Mouse (Mus musculus) 3T3-L1 (cell line): Measurements from ENCODE around the gene Fstl4.

ENCODE experiments used
- DNase-seq: peaks from one replicate; pipeline ENCODE4 v3.0.0-alpha.2; 2015; ENCODE audit warnings: low read depth, low spot score

Fstl4 gene

DNA sequence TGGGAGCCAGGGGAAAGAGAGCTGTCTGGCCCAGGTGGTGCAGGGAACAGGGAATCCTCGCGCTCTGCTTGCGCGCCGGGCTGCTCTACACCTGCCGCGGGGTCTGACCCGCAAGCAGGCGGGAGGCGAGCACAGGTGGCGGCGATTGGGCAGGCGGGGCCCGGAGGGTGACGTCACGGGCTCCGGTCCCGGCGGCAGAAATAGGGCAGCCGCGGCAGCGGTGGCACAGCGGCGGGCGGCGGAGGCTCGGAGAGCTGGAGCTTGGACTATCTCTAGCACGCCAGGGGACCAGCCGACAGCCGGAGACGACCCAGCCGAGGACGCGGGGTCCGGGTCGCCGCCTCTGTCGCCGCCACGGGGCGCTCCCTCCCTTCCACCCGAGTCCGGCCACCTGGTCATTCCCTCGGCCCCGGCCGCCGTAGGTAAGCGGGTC, at the start of gene Fstl4:
Gene Fstl4, plus strand, starts transcription at position 174 of the 433 bp plus-strand sequence.
- DNase-seq, result no peak

GRCm38 (mm10) chr11:52718570-52718969, 45.9 kb upstream of the Fstl4 start:
- DNase-seq, result no peak

- DNase-seq, result no peak
These were observed 43.3 kb upstream of the Fstl4 start for GRCm38 (mm10) chr11:52721087-52721486.

- DNase-seq, result no peak
These were observed 41.7 kb upstream of the Fstl4 start for GRCm38 (mm10) chr11:52722706-52723105.

GRCm38 (mm10) chr11:52726001-52726400, 38.4 kb upstream of the Fstl4 start:
- peak; percentile 10 for DNase-seq

- no peak for DNase-seq
These were observed 36.0 kb upstream of the Fstl4 start for GRCm38 (mm10) chr11:52728479-52728878.

GRCm38 (mm10) chr11:52729890-52730289, 34.5 kb upstream of the Fstl4 start:
- DNase-seq, result no peak

DNA sequence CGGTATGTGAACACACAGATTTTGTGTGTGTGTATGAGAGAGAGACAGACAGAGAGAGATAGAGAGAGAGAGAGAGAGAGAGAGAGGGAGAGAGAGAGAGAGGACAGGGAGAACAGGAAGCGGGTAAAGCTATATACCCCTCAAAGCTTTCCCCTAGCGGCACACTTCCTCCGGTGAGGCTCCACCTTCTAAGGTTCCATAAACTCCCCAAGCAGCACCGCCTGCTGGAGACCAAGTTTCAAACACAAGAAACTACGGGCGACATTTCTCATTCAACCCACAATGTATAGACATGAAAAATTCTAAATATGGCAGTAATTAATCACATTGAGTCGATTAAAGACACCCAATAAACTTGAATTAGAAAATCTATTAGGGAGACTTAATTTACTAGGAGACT, 32.5 kb upstream of the Fstl4 start:
- DNase-seq, result peak; percentile 9

DNA sequence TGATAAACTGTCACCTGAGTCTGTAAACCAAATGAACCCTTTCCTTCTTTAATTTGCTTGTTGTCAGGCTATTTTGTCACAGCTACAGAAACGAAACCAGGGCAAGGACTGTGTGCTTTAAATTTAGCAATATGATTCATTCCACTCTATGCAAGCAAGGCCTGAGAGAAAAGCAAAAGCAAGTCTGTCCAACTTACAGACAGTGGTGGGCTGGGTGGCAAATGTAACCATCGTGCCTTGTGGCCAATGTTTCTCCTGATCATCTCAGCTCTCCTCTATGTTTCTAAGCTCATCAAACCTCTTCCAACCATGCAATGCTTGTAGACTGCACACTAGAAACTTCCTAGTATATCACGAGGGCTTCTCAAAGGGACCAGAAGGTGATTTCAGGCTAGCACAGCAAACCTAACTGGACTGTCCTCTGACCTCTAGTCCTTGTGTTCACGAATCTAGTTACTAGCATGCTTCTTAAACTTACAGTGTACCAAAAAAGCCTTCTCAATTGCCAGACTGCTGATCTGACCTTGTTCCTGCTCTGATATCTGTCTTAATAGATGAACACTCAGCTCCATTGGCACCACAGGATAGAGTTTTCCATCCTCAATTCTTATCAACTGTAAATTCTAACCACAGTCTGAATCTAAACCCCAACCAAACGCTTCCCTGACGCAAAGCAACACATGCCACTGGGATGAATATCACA, 29.8 kb upstream of the Fstl4 start:
- DNase-seq, result no peak

- DNase-seq, result no peak
These were observed 25.2 kb upstream of the Fstl4 start for GRCm38 (mm10) chr11:52739187-52739586.

GRCm38 (mm10) chr11:52740466-52740865, 24.0 kb upstream of the Fstl4 start:
- no peak for DNase-seq

GRCm38 (mm10) chr11:52743956-52744355, 20.5 kb upstream of the Fstl4 start:
- DNase-seq, result no peak

DNA sequence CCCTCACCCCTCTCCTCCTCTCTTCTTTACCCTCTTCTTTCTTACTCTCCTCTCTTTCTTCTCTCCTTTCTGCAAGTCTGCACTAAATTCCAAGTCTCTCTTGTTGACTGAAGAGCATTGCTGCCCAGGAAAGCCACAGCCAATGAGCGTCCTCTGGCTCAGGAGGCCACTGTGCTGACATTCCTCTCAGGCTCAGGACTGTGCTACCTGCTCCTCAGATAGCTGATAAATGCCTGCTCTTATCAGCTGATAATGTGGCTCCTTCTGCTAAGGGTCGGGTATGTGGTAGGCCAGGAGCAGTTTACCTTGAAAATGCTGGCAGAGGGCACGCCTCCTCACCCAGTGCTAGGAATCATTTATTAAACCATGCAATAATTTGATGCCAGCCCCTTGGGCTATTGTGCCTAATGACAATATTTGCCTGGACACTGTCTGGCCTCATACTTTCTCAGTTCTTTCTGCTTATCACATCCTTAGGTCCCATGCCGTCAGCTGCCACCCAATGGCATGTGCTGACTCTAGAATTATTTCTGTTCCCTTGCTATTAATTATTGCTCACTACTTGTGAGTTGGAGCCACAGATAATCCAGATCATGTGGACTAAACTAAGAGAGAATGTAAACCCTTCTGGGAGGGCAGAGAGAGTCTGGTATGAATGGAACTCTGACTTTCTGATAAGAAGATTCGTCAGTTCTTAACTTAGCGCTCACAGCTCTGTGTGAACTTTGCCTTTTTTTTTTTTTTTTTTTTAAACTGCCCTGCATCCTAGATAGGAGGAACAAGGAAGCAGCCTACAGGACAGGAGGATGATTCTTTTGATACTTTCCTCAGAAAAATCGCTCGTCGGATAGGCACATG, 19.6 kb upstream of the Fstl4 start:
- no peak for DNase-seq

DNA sequence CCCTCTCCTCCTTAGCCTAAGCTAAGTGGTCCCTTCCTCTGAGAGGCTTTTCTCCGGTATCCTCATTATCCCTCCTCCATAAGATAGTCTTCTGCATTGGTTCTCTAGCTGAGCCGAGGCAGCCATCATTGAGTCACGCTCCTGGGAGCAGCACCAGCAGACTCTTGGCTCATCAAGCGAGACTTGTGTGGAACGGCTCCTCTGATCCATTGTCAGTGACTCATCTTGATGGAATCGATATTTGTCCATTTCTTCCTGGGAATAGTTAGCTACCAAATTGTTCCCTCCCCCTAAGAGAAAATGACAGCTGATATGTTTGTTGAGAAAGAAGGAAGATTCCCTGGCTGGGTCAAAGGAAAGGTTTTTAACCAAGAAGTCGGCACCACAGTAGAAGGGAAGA, 17.2 kb upstream of the Fstl4 start:
- no peak for DNase-seq

GRCm38 (mm10) chr11:52747766-52748456, 16.5 kb upstream of the Fstl4 start:
- no peak for DNase-seq

DNA sequence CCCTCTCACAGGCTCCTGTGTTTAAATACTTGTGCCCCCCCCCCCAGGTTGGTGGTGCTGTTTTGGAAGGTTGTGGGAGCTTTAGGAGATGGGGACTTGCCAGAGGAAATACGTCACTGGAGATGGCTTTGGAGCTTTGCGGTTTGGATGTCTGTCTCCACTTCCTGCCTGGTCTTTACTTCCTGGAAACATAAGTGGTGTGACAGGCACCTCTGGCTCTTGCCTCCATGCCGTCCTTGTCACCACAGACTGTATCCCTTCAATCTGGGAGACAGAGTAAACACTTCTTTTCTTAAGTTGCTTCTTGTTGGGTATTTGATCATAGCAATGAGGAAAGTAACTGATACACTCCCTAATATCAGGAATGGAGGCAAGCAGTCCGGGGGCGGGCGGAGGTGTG, 14.4 kb upstream of the Fstl4 start:
- DNase-seq, result no peak

- no peak for DNase-seq
These were observed 11.9 kb upstream of the Fstl4 start for GRCm38 (mm10) chr11:52752524-52752923.

DNA sequence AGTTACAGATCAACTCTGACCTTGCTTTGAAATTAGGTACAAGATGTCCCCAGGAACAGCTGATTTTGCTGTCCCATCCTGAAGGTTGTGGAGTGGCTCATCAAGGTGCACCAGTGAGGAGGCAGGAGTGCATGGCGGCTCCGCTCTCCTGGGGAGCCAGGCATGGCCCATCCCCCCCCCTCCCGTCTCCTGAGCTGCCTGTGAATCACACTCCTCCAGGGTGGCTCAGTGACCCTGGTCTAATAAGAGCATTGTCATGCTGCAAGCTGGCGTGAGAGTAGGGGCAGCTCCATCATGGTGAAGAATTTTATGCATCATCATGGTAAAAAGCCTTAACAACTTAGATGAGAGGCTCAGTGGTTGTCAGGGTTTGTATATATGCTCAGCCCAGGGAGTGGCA, 11.2 kb upstream of the Fstl4 start:
- DNase-seq, result no peak

DNA sequence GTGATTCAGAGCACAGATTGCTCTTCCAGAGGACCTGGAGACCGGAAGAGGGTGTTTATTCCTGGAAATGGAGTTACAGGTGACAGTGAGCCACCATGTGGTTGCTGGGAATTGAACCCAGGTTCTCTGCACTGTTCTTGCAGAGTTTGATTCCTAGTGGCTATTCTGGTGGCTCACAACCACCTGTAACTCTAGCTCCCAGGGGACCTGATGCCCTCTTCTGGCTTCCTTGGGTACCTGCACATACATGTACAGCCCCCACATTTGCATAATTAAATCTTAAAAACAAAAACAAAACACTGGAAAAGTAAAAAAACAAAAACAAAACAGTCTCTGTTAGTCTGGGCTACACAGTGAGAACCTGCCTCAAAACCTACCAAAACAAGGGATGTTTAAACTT, 2.6 kb upstream of the Fstl4 start:
- DNase-seq, result peak; percentile 10

DNA sequence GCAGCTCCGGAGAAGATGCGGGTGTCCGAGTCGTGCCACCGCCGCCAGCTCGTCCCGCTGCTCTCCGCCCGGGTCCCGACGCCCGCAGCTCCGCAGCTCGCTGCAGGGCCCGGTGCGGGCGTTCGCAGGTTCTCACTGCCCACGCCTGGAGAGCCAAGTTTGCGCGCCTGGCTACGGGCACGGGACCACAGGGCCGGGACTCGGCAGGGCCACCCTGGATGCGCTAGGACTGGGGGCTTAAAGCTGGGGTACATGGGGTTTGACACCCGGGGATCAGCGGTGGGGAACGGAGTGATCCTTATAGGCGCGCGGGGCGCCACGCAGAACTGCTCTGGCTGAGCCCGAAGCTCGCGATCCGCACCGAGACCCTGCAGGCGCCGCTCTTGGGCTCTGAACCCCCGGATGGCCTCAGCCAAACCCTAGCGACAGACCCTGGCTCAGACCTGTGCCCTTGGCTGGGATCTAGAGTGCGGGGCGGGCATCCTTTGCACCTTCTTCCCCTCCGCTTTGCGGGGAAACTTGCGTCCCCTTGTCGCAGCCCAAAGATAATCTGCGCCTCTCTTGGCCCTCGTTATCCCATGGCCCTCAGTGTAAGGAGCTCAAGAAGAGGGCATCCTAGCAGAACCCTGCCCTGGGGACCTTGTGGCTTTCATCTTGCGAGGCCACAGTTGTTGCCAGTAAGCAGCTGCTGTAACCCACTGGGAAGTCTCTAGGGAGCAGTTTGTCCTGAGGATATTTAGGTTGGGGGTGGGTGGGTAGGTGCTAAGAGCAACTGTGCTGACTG, 652 bp downstream of the Fstl4 start:
- no peak for DNase-seq

DNA sequence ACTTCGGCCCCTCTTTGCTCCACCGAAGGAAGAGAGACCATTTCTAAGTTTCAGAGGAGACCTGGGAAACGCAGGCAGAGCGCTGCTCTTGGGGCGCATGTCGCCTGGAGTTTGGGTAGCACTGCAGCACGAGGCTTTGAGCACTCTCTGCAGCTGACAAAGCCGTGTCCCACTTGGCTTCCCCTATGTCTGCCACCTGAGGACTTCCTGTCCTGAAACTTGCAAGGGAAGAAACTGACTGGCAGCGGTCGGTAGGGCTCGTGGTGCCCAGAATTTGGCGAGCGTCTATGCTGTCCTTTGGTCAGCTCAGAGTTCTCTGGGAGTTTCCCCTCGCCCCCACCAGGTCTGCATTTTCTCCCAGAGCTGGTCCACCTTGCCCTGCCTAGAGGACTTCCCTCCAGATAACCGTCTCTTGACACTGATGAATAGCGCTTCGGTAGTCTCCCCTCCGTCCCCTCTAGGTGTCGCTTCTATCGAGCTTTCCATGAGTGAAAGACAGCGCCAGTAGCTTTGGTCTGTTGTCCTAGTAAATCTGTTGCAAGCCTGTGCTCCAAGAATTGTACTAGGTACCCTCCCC, 1.3 kb downstream of the Fstl4 start:
- no peak for DNase-seq
